Mouse (Mus musculus) CH12.LX (cell line): ENCODE results near the gene Hsf5. TPM values are rescaled to one million over a fixed set of nuclear protein-coding genes. Genes with fewer than 3 reads are reported as not detected.
A peak's percentile ranks its signal among the peaks of the same experiment; 100 is the strongest.

Experiments used
- DNase-seq: peaks from one replicate; pipeline ENCODE4 v3.0.0-alpha.2; 2013; ENCODE audit errors: extremely low read depth
- H3K27ac ChIP-seq: 2 replicates; pipeline ENCODE4 v1.5.1; 2012; ENCODE audit warnings: low read depth, mild to moderate bottlenecking, control low read depth, moderate library complexity; ENCODE audit not compliant: insufficient read depth
- H3K27me3 ChIP-seq: replicated peaks from 2 replicates; pipeline ENCODE3; 2012; ENCODE audit warnings: inconsistent platforms
- H3K36me3 ChIP-seq, 2 experiments: replicated peaks in 1 of 2; 2 replicates each; pipeline versions ENCODE3 to v1.6.1; 2012; ENCODE audit warnings: inconsistent platforms in 1 of 2, low read length in 1 of 2, mild to moderate bottlenecking in 1 of 2, mixed read lengths in 1 of 2, moderate library complexity in 1 of 2; ENCODE audit not compliant: control insufficient read depth in 1 of 2, insufficient read depth in 1 of 2
- H3K4me1 ChIP-seq, 2 experiments: 2 replicates each; pipeline ENCODE4 v1.6.1; 2012; ENCODE audit warnings: inconsistent platforms in 1 of 2, moderate library complexity in 1 of 2; ENCODE audit not compliant: insufficient read depth in 2 of 2, control insufficient read depth in 1 of 2
- H3K4me2 ChIP-seq: 2 replicates; pipeline ENCODE4 v1.6.1; 2012; ENCODE audit warnings: low read depth, mild to moderate bottlenecking, control low read depth; ENCODE audit not compliant: poor library complexity, insufficient read depth, severe bottlenecking
- H3K4me3 ChIP-seq, 3 experiments: fragments of 150-350 bp in 1 of 3; sonication (generic) in 1 of 3; replicated peaks in 1 of 3; 2 replicates each; pipeline versions ENCODE3 to v1.5.1; 2011 to 2012; ENCODE audit warnings: low read depth in 2 of 3, low read length in 2 of 3, mild to moderate bottlenecking in 2 of 3, moderate library complexity in 2 of 3, control low read depth in 1 of 3, improper control_type of control experiment in 1 of 3, inconsistent platforms in 1 of 3, mixed read lengths in 1 of 3; ENCODE audit not compliant: poor library complexity in 1 of 3
- H3K79me2 ChIP-seq: replicated peaks from 2 replicates; pipeline ENCODE4 v1.6.1; 2012; ENCODE audit warnings: mild to moderate bottlenecking, moderate library complexity; ENCODE audit not compliant: control insufficient read depth, poor library complexity, insufficient read depth, severe bottlenecking; ENCODE audit errors: extremely low read depth
- H3K9ac ChIP-seq: 2 replicates; pipeline ENCODE4 v1.6.1; 2012; ENCODE audit warnings: low read depth, mild to moderate bottlenecking, control low read depth, moderate library complexity; ENCODE audit not compliant: insufficient read depth
- H3K9me3 ChIP-seq: replicated peaks from 2 replicates; pipeline ENCODE3; 2012; ENCODE audit warnings: low read length, inconsistent platforms, mixed read lengths
- CHD2 ChIP-seq: IDR thresholded peaks from 2 replicates; pipeline ENCODE4 v1.6.1; 2011; ENCODE audit warnings: low read length, improper control_type of control experiment
- CTCF ChIP-seq, 2 experiments: IDR thresholded peaks in 1 of 2; conservative IDR thresholded peaks in 1 of 2; 2 replicates each; pipeline ENCODE4 v1.5.1; 2011 to 2012; ENCODE audit warnings: low read depth in 2 of 2, low read length in 2 of 2, improper control_type of control experiment in 1 of 2, inconsistent platforms in 1 of 2, mild to moderate bottlenecking in 1 of 2, moderate library complexity in 1 of 2
- E2F4 ChIP-seq: IDR thresholded peaks from 2 replicates; pipeline ENCODE4 v1.6.1; 2011; ENCODE audit warnings: low read depth, low read length, improper control_type of control experiment; ENCODE audit not compliant: insufficient replicate concordance
- ELF1 ChIP-seq: IDR thresholded peaks from 2 replicates; pipeline ENCODE4 v1.6.1; 2014; ENCODE audit warnings: low read depth, mild to moderate bottlenecking, inconsistent platforms, low read length, improper control_type of control experiment
- EP300 ChIP-seq: IDR thresholded peaks from 2 replicates; pipeline ENCODE4 v1.6.1; 2011; ENCODE audit warnings: low read length, improper control_type of control experiment
- ETS1 ChIP-seq: conservative IDR thresholded peaks from 2 replicates; pipeline ENCODE4 v1.6.1; 2012; ENCODE audit warnings: low read depth, mild to moderate bottlenecking, inconsistent platforms, low read length, improper control_type of control experiment, moderate library complexity
- GABPA ChIP-seq: IDR thresholded peaks from 2 replicates; pipeline ENCODE4 v1.6.1; 2012; ENCODE audit warnings: low read depth, low read length, improper control_type of control experiment, inconsistent platforms; ENCODE audit not compliant: insufficient replicate concordance
- JUND ChIP-seq: conservative IDR thresholded peaks from 2 replicates; pipeline ENCODE4 v1.6.1; 2011; ENCODE audit warnings: low read depth, low read length, improper control_type of control experiment
- KAT2A ChIP-seq: IDR thresholded peaks from 2 replicates; pipeline ENCODE4 v1.6.1; 2012; ENCODE audit warnings: low read length, improper control_type of control experiment, inconsistent platforms; ENCODE audit not compliant: insufficient replicate concordance
- MAX ChIP-seq: IDR thresholded peaks from 2 replicates; pipeline ENCODE4 v1.6.1; 2011; ENCODE audit warnings: low read length, improper control_type of control experiment
- MXI1 ChIP-seq: IDR thresholded peaks from 2 replicates; pipeline ENCODE4 v1.6.1; 2011; ENCODE audit warnings: mild to moderate bottlenecking, low read depth, low read length, improper control_type of control experiment
- NELFE ChIP-seq: IDR thresholded peaks from 2 replicates; pipeline ENCODE4 v1.6.1; 2011; ENCODE audit warnings: low read depth, low read length, improper control_type of control experiment
- NRF1 ChIP-seq: IDR thresholded peaks from 2 replicates; pipeline ENCODE4 v1.6.1; 2014; ENCODE audit warnings: low read depth, mild to moderate bottlenecking, inconsistent platforms, low read length, improper control_type of control experiment, moderate library complexity
- POLR2AphosphoS2 ChIP-seq: IDR thresholded peaks from 2 replicates; pipeline ENCODE4 v1.6.1; 2011; ENCODE audit warnings: low read depth, low read length, improper control_type of control experiment
- RAD21 ChIP-seq: IDR thresholded peaks from 2 replicates; pipeline ENCODE4 v1.6.1; 2011; ENCODE audit warnings: low read depth, mild to moderate bottlenecking, low read length, improper control_type of control experiment, moderate library complexity
- SIN3A ChIP-seq: IDR thresholded peaks from 2 replicates; pipeline ENCODE4 v1.6.1; 2012; ENCODE audit warnings: low read length, improper control_type of control experiment, inconsistent platforms
- ZMIZ1 ChIP-seq: IDR thresholded peaks from 2 replicates; pipeline ENCODE4 v1.6.1; 2012; ENCODE audit warnings: low read depth, mild to moderate bottlenecking, inconsistent platforms, low read length, improper control_type of control experiment
- dilution Hi-C: fragments of 300-500 bp; cut with MboI; formaldehyde crosslinking; loops from 2 replicates; pipeline ENCODE4 v1.14.3; 2020; ENCODE audit warnings: low sequenced_read_pairs; ENCODE audit not compliant: extremely low pct_unique_long_range_greater_than_20kb, extremely low pct_ligation_motif_present
- in situ Hi-C: fragments of 300-500 bp; cut with MboI; formaldehyde crosslinking; loops from 3 replicates; pipeline ENCODE4 v1.14.3; 2019; ENCODE audit warnings: low sequenced_read_pairs, low pct_ligation_motif_present, low pct_unique_long_range_greater_than_20kb, mixed read lengths
- polyA plus RNA-seq: library from polyadenylated mRNA; unstranded; fragments of >175 nt; gene quantifications from 2 replicates; pipeline ENCODE4 v1.2.1, GENCODE M21; 2012; ENCODE audit warnings: low read depth; ENCODE audit not compliant: insufficient read length
- total RNA-seq, 2 experiments: library from RNA; depleted of rRNA; stranded (reverse); fragments of 300-350 nt in 1 of 2; fragments of >200 nt in 1 of 2; gene quantifications; 2 replicates each; pipeline ENCODE4 v1.2.3; 2012 to 2014

The Hsf5 gene
- total and polyA plus RNA-seq, 3 experiments = 0.04 TPM; not detected in 2

- TF ChIP-seq ZMIZ1 (no peak; the same call in 1 of the 2 replicates), EP300 (peak; percentile 54; the same call in 1 of the 2 replicates), MXI1 (peak; percentile 28), SIN3A (no peak; the same call in none of the 2 replicates), POLR2AphosphoS2 (no peak), KAT2A (no peak), JUND (no peak), ETS1 (peak; percentile 18; the same call in 1 of the 2 replicates), E2F4 (no peak), RAD21 (no peak)
Measured at GRCm38 (mm10) chr11:87595327-87595841, 21.6 kb upstream of the Hsf5 start (continued).

GRCm38 (mm10) chr11:87595976-87596375 lies 21.0 kb upstream of the Hsf5 start:
- no peak for TF ChIP-seq MAX
- peak; percentile 30; the same call in 1 of the 2 replicates for TF ChIP-seq CHD2
- H3K4me2 ChIP-seq = peak overlapping the region; percentile 93
- DNase-seq = no peak
- H3K9ac ChIP-seq = peak overlapping the region; percentile 54
- H3K27me3 ChIP-seq = no peaks in the 10 kb centered on the region
- dilution Hi-C loops (no loop called here), in situ Hi-C loops (no loop called here)
- H3K79me2 ChIP-seq = peaks cover 12% of the 10 kb centered on the region
- peaks cover 37 to 44% of the 10 kb centered on the region in 2 experiments for H3K36me3 ChIP-seq
- H3K4me1 ChIP-seq = peaks cover 25 to 60% of the 10 kb centered on the region in 2 experiments
- H3K27ac ChIP-seq = peak overlapping the region; percentile 40; the same call in 1 of the 2 replicates
- H3K4me3 ChIP-seq = peak overlapping the region; percentile 53 to 62 (median 58)
- H3K9me3 ChIP-seq = no peaks in the 10 kb centered on the region

GRCm38 (mm10) chr11:87596492-87596891 lies 20.5 kb upstream of the Hsf5 start:
- H3K4me3 ChIP-seq = no peak overlapping the region
- peaks cover 12% of the 10 kb centered on the region for H3K79me2 ChIP-seq
- peaks cover 25 to 60% of the 10 kb centered on the region in 2 experiments for H3K4me1 ChIP-seq
- in situ Hi-C loops = no loop called here
- no peak overlapping the region for H3K27ac ChIP-seq
- peak overlapping the region; percentile 54; the same call in 1 of the 2 replicates for H3K9ac ChIP-seq
- dilution Hi-C loops = no loop called here
- H3K36me3 ChIP-seq = peaks cover 41 to 49% of the 10 kb centered on the region in 2 experiments
- peak overlapping the region; percentile 93 for H3K4me2 ChIP-seq
- H3K9me3 ChIP-seq = no peaks in the 10 kb centered on the region
- no peak for TF ChIP-seq MXI1
- no peak for TF ChIP-seq NELFE
- no peak for TF ChIP-seq MAX
- TF ChIP-seq ELF1 = no peak
- TF ChIP-seq CTCF (conservative IDR thresholded peaks at IDR 0.05 in 1 of 2, IDR thresholded peaks at IDR 0.05 in 1 of 2; ENCODE audit: low read depth in 2 of 2, low read length in 2 of 2) = no peak
- TF ChIP-seq GABPA = no peak
- no peak for TF ChIP-seq ETS1
- TF ChIP-seq CHD2 = no peak
- no peak for TF ChIP-seq NRF1
- TF ChIP-seq, all 38 proteins: peak for 0
- no peak for DNase-seq
- no peaks in the 10 kb centered on the region for H3K27me3 ChIP-seq
